Mouse (Mus musculus) regulatory T cell (primary cell): ENCODE data around the gene Myl6b.

Experiments
- in situ Hi-C: fragments of 300-600 bp; cut with MboI, MseI; formaldehyde crosslinking; loops from one replicate; pipeline ENCODE4 v1.15.1; 2025; ENCODE audit warnings: high pct_unique_total_duplicates

Gene Myl6b

DNA sequence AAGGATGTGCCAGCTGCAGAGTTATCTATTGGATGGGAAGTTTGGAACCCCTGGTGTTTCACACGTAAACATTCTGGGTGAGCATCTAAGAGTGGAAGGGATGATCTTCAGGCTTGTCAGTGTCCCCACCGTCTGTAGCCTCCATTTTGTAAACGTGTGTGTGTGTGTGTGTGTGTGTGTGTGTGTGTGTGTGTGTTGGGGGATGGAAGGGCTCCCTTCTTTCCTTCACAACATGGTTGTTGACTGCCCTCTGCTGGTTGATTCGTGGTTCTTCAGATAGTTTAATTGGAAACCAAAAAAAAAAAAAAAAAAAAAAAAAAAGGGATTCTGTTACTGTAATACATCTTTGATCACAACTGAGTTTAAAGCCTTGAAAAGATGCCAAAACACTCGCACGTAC is 43.2 kb downstream of the Myl6b start:
- in situ Hi-C loops, result loop anchor here (5.0 kb wide), 1 partner anchor 88 kb away; the partner anchor contains the start of gene Coq10a

DNA sequence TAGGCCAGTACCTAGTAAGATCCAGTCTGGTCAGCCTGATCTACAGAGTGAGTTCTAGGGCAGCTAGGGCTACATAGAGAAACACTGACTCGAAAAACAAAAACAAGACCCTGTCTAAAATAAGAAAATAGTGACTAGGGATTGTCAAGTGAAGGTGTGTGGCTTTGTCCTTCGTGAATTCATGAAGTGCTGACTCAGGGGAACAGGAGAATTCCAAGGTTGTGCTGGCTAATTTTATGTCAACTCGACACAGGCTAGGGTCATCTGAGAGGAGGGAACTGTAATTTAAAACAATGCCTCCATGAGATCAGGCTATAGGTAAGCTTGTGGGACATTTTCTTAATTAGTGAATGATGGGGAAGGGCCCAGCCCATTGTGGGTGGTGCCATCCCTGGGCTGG is 44.0 kb downstream of the Myl6b start:
- in situ Hi-C loops, result no loop called here

DNA sequence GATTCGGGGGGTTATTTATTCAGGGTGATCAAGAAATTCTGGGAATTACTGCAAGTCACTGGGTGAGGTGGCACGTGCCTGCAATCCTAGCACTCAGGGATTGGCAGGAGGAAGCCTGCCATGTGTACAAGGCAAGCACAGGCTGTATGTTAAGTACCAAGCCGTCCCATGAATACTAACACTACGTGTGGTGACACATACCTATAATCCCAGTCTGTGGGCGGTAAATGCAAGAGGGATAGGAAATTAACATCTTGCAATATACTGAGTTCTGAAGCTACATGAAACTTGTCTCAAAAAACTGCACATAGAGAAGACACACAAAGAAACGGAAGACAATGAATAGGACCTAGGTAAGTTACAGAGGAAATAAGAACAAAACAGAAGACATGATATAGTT is 47.5 kb downstream of the Myl6b start:
- in situ Hi-C loops, result no loop called here

DNA sequence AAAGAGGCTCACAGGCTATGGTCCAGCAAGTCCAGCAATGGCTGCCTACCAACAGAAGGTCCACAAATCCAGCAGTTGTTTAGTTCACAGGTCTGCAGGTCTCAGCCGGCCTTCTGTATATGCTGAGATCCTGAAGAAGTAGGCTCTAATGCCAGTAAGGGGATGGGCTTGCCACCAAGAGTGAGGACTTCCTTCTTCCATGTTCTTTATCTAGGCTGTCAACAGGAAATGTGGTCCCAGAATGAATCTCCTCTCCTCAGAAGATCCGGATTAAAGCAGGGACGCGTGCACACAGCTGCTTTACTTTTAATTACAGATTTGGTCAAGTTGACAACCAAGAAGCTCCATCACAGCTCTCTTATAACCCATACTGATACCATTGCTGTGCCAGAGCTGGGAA is 53.1 kb downstream of the Myl6b start:
- in situ Hi-C loops, result loop anchor here (5.0 kb wide), 1 partner anchor 38 kb away; no protein-coding TSS in a partner anchor

DNA sequence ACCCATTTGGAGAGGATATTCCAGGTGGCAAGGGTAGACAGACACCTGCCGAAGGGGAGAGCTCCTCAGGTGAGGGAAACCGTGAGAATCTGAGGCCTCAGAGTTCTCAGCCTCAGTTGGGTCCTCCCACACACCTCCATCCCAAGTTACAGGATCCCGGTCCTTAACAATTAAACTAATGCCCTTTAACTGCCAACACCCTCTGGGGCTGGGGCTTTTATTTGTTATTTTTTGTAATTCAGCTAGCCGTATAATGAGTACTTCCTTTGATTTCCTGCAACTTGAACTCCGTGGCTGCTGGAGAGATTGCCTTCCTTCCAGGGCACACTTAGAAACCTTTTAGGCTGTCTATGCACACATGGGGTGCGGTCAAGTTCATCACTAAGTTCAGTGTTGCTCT is 54.1 kb downstream of the Myl6b start:
- in situ Hi-C loops, result no loop called here
